Mouse (Mus musculus) spleen, adult 18-20 months (tissue): ENCODE measurements around the gene Matn1.

ENCODE experiments used
- DNase-seq, 2 experiments: peaks; one replicate each; pipeline ENCODE4 v3.0.0; 2022; ENCODE audit warnings: mixed read lengths in 2 of 2

Matn1 gene

DNA sequence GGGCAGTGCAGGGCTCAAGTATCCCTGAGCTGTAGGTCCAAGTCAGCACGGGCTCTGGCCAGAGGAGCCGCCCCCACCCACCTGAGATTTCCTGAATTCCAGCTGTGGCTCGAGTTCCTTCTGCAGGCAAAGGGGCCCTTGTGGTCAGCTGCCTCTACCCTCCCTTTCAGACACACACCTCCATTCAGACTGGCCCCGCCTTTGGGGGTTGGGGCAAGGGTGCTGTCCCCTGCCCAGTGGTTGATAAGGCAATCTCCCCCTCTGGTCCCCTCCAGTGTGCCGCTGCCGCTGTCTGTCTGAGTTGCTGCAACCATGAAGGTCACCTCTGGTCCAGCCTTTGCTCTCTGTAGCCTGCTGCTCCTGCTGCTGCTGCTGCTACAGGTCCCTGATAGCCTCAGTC is at the start of gene Matn1:
Gene Matn1, plus strand, starts transcription at position 274 of the 400 bp plus-strand sequence.
- no peak for DNase-seq

DNA sequence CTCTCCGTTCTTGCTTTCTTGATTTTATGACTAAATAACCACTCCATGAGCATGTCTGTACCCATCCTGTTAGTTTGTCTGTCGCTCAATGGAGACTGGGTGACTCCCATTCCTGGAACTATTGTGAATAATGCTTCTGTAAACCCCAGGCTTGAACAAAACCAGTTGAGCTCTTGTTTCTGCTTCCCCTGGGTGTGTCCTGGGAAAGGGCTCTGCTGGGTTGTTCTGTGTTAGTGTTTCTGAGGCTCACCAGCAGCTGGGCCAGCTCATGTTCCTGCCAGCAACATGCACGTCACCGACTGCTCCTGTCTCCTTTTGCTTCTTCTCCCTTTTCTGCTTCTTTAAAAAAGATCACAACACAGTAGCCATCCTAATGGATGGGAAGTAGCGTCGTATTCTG is 48.5 kb upstream of the Matn1 start:
- DNase-seq: no peak

DNA sequence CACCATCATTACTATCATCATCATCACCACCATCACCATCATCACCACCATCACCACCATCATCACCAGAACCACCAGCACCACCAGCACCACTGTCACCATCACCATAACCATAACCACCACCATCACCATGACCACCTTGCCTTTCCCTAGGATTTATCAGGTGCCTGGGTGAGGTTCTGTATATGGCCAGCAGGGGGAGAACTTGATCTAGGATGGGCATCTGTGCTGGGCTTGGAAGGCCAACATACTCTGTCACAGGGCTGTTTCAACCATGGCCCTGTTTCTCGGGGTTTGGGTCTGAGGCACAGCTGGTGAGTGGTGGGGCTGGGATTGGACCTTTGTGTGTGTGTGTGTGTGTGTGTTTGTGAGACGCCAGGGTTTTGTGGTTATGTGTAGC is 47.8 kb upstream of the Matn1 start:
- peak; percentile 53 to 73 for DNase-seq

DNA sequence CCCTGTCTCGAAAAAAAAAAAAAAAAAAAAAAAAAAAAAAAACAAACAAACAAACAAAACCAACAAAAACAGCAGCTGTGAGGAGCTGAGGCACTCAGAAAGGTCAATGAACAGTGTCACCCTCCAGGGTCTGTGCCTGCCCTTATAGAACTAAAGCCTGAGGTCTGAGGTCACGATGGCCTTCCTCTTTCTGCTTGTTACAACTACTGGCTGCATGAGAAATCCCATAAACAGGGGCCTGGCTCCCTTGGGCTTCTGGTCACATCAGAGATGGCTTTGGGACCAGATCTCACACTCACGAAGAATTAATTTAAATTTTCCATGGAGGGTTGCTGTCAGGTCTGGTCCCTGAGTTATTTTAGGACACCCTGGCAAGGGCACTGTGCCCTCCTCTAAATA is 44.8 kb upstream of the Matn1 start:
- peak in 1 of 2 experiments; percentile 14 for DNase-seq

DNA sequence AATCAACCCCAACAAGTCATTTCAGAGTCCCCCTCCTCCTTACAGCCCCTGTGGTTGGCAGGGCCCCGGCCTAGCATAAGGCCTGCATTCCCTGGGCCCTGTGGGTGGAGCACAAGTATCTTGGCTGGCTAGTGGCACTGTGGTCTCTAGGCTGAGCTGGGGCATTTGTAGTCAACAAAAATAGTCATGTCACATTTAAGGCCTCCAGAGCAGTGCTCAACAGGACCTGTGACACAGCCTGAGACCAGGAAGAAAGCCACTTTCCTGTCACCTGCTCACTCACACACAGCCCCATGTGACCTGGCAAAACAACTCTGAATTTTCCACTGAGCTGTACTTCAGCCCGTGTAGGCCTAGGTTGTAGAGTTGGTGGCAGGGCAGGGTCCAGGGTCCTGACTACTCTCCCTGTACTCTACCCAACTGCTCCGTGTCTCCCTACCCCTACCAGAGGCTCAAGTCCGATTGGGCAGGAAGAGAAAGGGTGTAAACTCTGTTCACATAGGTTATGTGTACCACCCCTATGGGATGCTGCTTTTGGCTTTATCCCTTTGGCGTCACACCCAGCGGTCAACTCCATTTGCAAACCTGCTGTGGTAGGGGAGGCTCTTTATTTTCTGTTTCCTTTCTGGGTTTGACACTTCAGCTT is 44.3 kb upstream of the Matn1 start:
- DNase-seq: peak in 1 of 2 experiments; percentile 27

DNA sequence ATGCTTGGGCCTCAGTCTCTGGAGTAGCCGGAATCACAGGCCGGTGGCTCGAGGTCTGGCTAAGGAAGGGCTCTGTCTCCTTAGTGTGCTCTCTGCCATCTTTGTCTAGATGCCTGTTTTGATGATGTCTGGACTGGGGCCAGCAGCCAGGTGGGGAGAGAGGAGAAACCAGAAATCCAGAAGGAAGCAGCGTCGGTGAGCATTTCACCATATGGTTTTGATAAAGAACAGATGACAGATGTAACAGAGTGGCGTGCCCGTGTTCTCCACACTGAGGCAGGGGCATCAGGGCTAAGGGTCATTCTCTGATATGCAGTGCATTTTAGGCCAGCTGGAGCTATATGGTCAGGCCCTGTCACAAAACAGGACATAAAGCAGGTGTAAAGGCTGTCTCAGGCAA is 43.4 kb upstream of the Matn1 start:
- DNase-seq: no peak

DNA sequence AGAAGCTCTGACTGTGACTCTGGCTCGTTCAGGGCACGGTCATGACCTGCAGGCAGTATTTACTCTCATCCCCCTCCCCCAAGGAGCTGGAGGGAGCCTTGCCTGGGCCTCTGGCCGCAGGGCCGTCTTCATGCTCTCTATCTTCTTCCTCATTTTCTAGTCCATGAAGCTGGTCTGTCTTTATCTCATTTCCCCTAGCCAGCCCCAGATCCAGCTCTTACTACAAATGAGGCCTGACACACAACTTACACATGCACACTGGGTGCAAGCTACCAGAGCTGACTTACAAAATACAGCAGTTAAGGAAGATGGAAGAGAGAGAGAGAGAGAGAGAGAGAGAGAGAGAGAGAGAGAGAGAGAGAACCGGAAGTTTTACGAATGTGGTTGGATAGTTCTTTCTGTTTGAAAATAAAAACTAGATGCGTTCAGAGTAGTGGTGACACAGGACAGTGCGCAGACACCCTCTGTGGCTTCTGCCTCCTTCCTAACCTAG is 41.9 kb upstream of the Matn1 start:
- DNase-seq: no peak

DNA sequence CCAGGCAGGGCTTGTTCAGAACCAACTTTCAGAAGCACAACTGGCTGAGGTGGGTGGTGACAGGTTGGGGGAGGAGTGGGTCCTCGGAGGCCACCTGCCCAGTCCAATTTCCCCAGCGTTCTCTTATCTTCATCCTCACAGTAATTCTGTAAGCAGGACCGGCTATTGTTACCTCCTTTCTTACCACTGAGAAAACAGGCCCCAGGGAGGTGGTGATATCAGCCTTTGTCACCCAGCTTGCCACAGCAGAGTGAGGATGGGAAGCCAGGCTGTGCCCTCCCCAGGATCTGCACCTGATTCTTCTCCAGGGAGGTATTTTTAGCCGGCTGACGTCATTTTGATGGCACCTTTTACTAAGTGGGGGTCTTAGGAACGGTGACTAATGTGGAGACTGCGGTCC is 39.2 kb upstream of the Matn1 start:
- no peak for DNase-seq

DNA sequence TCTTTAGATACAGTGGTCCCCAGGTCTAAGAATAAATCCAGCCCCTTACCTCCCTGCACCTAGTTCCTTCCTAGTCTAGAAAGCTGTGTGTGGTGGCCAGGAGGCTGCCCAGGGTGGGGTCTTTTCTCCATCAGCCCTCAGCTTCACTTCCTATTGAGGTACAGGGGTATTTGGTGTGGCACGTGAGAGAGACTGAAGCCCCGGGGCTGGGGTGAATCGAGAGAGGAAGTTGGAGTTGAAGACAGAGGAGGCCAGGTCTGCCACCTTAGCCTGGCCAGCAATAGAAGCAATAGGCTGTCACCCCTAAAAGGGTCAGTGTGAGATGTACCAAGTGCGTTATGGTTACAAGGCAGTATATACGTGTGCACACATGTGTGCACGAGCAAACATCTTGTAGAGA is 38.3 kb upstream of the Matn1 start:
- DNase-seq: no peak

DNA sequence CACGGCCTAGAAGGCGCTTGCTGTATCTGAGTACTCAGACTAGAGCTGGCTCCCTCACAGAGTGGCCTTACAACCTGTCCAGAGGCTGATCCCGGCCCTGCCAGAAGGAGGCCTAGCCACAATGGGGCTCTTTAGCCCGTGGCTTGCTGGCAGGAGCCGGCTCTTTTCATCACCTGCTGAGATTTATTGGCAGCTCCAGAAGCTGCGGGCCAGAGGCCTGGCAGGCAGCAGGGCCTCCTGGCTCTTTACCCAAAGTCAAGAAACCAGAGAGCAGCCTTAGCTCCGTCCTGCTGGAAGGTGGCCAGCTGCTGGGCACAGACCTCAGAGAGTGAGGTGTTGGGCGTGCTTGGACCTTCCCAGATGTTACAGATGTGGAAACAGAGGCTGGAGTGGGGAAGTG is 37.9 kb upstream of the Matn1 start:
- DNase-seq: no peak

DNA sequence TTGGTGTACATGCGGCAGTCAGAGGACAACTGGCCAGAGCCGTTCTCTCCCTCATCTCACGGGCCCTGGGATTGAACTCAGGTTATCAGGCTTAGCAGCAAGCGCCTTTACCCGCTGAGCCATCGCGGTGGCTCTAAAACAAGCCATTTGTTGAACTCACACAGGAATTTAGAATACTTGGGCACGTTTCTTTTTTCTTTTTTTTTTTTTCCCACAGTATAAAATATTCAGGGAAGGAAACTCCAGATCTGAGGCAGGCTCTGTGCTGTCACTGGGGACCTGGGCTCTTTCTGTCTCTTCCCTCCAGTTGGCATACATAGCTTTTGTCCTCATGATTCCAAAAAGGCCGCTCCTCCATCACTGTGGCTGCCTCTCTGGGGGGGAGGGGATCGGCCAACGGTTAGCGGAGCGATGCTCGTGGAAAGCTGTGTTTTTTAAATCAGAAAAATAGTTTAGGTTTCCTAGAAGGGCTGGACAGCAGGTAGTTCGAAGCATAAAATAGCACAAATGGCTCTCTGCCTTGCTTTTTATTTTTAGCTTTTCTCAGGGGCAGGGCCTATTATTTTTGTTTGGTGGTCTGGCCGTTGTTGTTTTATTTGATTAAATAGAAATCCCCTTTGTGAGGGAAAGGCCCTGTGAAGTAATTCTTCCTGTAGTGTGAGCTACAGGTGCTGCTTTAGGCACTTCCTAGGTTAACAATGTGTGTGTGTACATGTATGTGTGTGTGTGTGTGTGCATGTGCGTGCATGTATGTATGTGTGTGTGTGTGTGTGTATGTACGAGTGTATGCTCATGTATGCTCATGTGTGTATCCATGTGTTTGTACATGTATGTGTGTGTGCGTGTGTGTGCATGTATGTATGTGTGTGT is 36.8 kb upstream of the Matn1 start:
- DNase-seq: no peak

DNA sequence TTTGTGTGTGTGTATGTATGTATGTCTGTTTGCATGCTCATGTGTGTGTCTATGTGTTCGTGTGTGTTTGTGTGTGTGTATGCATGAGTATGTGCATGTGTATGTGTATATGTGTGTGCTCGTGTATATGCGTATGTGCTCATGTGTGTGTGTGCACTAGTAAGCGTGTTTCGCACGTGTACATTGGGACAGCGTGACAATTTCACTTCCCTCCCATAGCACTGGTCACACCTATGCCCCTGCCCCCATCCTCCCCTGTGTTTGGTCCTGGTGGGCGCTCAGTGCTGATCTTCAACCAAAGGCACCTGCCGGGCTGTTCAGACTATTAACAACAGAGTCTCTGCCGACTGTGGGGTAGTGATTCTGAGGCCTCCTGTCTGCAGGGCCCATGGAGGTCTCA is 36.1 kb upstream of the Matn1 start:
- no peak for DNase-seq

DNA sequence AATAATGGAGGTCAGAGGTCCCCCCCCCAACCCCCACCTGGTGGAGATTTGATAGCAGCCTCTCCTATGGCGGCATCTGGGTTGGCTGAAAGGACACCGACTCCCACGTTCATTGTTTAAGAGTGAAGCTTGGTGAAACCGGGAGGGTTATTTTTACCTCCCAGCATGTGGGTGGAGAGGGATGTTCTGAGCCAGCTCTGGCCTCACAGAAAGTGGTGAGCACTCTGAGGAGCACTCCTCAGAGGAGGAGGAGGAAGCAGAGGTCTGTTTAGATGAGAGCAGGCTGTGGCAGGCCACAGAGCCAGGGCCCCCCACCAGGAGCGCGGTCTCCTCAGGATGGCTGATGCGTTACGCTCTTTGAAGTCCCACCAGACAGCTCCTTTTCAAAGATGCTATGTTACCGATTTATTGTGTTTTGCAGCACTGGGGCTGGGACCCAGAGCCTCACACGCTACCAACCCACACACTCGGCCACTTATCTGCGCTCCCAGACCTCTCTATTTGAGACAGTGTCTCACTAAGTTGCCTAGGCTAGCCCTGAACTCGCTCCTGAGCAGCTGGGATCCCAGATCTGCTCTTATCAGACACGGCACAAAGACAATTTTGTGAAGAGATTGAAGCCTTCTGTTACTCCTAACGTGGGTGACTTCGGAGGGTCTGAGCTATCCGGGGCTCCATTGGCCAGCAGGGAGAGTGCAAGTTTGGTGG is 34.9 kb upstream of the Matn1 start:
- DNase-seq: no peak

DNA sequence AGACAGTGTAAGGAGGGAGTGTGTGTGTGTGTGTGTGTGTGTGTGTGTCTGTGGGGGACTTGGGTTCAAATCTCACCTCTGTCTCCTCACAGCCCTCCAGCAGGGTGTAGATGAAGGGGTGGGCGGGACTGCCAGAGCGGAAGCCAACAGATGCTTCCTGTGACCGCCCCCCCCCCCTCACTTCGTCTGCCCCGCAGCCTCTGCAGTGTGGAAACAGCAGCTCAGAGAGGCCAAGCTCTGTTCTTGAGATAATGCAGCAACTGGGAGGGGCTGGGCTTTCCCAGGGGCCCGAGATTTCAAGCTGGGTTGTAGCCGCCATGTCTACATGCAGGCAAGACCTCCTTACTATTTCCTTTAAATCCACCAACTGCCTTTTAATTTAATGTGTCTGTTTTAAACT is 33.5 kb upstream of the Matn1 start:
- no peak for DNase-seq

DNA sequence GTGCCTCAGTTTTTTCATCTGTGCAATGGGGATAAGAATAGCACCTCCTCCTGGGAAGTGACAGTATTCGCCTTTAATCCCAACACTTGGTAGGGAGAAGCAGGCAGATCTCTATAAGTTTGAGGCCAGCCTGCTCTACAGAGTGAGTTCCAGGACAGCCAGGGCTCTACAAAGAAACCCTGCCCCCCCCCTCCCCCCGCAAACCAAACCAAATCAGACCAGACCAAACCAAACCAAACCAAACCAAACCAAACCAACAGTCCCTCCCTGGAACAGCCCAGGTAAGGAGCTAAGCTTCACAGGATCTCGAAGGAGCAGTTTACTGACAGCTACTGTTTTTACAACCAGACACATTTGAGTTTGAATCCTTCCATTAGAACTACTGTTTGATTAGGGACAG is 31.6 kb upstream of the Matn1 start:
- no peak for DNase-seq

DNA sequence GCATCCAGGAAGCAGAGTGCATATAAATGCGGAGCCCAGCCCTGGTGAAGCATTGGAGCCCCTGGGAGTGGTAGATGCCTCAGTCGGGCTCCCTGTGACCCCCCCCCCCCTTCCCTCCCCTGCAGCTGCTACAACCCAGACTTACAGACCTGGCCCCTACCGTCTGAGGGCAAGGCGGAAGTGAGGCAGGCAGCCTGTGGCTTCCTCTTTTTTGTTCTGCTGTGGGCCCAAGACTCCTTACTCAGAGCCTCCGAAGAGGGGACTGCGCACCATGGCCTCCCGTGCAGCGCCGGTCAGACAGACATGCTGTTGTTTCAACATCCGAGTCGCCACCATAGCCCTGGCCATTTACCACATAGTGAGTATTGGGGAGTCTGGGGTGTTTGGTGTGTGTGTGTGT is 31.1 kb upstream of the Matn1 start, which contains the start of gene Laptm5:
Gene Laptm5, plus strand, starts transcription at position 49 of the 400 bp plus-strand sequence.
- DNase-seq: peak; percentile 74 to 79

DNA sequence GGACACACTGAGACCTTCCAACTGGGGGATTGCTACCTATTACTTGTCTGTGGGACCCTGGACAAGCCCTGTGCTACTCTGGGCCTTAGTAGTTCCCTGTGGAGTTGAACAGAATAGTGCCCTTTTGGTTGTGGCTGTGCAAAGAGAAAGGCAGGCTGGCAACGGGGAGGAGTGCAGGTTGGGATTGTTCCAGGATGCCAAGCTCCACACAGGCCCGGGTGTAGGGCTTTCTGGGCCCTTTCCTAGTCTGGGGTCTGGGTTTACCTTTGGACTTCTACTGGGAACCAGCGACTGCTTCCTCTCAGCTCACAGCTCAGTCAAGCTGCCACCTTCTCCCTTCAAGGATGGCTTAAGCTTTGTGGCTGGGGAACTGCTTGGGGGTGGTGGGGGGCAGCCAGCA is 30.7 kb upstream of the Matn1 start:
- DNase-seq: no peak

DNA sequence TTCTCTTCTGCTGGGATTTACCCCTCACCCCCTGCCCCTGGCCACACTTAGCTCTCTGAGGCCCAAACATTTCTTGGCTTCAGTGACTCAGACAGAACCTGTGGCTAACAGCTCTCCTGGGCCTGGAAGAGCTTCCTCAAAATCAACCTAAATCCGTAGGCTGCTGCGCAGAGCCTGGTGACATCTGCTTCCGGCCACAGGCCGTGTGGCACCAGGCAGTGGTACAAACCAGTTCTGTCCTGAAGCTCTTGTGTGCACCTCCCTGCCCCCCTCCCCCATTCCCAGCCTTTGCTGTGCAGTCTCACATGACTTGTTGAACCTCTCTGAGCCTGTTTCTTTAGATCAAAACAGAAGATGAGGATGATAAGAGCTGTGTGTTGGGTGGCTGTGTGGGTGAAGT is 30.2 kb upstream of the Matn1 start:
- DNase-seq: peak; percentile 51 to 53

DNA sequence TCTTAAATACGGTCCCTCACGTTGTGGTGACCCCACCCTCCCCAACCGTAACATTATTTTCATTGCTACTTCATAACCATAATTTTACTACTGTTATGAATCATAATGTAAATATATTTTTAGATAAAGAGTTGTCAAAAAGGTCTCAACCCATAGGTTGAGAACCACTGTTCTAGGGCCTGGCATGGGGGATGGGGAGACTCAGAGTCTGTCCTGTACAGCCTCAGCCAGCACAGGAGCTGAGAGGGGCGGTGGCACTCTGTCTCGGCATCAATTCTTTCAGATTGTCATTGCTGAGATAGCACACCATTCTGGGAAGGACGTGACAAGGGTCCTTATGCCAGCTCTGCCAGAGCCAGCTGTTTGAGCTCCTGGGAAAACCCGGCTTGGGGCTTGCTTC is 29.7 kb upstream of the Matn1 start:
- no peak for DNase-seq

DNA sequence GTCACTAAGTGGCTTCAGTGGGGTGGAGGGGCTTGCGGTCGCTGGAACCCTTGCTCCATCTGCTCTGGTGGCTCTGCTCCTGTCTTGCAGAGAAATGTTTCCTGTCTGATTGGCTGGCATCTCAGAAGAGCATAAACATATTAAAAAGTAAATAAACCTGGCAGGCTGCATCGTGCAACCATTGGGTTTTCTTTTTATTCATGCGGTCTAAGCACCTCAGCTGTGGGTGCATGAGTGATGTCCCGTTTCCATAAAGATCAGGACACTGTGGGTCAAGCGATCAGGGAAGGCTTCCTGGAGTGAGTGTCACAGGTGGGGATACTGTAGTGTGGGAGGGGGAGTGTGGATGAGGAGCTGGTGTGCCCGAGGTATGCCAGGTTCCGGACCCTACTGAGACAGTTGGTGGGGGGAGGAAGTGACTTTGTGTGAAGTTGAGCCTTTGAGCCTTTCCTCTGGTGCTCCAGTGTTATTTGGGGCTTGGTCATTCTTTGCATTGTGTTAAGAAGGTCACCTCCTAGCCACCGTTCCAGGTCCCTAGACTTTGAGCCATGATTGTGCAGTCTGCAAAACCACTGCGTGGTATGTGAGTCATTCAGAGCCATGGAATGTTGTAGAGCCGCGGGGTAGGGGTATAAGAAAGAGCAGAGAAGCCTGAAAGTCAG is 29.0 kb upstream of the Matn1 start:
- DNase-seq: no peak

DNA sequence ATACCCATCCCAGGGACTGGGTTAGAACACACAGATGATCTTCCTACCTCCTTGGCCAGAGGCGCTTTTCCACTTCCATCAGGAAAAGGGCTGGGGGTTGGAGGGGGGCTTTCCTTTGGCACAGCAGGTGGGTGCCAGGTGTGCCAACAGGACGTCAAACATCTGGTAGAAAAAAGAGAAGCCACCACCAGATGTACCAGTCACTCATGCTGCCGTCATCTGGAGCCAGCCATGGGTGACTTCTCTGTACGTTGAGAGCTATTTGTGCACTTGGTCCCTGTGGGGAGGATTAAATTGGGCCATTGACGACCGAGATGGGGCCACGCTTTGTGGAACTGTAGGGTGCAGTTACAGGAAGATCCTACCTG is 28.5 kb upstream of the Matn1 start:
- peak; percentile 55 to 71 for DNase-seq

DNA sequence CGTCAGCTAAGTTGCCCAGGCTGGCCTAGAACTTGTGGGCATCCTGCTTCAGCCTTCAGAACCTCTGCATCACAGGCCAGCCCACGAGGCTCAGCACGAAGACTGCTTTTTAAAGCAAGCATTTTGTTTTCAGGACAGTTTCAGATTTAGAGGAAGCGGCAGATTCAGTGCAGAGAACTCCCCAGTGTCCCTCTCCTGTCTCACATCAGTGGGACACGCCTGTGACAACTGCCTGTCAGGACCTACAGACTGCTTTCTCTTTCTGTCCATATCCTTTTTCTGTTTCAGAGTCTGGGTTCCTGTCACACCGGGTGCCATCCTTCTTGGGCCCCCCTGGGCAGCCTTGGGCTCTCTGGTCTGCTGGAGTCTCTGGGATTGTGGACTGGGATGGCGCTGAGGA is 27.5 kb upstream of the Matn1 start:
- DNase-seq: no peak

DNA sequence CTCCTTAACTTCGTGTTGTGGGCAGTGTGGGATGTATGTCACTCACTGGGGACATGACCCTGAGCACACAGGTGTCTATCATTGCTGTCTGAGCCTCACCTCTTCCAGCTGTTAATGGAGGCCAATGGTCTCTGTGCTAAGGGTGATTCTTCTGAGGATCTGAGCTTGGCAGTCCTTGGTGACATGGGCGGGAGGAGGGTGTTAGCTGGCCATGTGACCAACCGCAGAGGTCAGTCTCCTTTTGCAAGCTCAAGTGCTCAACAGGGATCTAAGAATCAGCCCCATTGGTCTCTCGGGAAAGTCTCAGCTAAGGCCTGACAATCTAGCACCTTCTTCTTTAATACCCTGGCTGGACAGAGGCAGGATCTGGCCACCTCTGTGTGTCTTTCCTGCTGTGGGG is 26.6 kb upstream of the Matn1 start:
- no peak for DNase-seq
